Mouse (Mus musculus): Measurements from ENCODE around the gene Hrh3. TPM values are rescaled to one million over a fixed set of nuclear protein-coding genes. Genes with fewer than 3 reads are reported as not detected.

The Hrh3 gene
- polyA plus RNA-seq, 1 experiment = 0.17 TPM

GRCm38 (mm10) chr2:180117485-180118194 is 13.4 kb upstream of the Hrh3 start:
- DNase-seq = peak; percentile 29
- TF ChIP-seq CTCF (conservative IDR thresholded peaks at IDR 0.05; ENCODE audit: insufficient read depth, insufficient read length, low read depth, low read length) = no peak
- no peak for TF ChIP-seq POLR2A (IDR thresholded peaks at IDR 0.05; ENCODE audit: low read depth, low read length)
- Histone ChIP-seq H3K4me3 (ENCODE audit: insufficient read depth, low read depth, low read length) (no peak overlapping the region), H3K36me3 (ENCODE audit: control insufficient read depth, insufficient read depth, low read length) (no peaks in the 10 kb centered on the region), H3K27ac (ENCODE audit: insufficient read depth, low read depth, low read length) (no peak overlapping the region), H3K4me1 (ENCODE audit: control insufficient read depth, insufficient read depth, low read length) (peaks cover 12% of the 10 kb centered on the region), H3K27me3 (replicated peaks; ENCODE audit: control insufficient read depth, insufficient read depth, low read length) (no peaks in the 10 kb centered on the region)
- 43% methylated on average over 13 of the region's 13 CpGs for WGBS

GRCm38 (mm10) chr2:180116741-180117484 is 12.6 kb upstream of the Hrh3 start:
- H3K4me1 ChIP-seq (ENCODE audit: control insufficient read depth, insufficient read depth, low read length) = peaks cover 12% of the 10 kb centered on the region
- DNase-seq = no peak
- H3K27me3 ChIP-seq (replicated peaks; ENCODE audit: control insufficient read depth, insufficient read depth, low read length) = no peaks in the 10 kb centered on the region
- 87% methylated on average over 8 of the region's 8 CpGs for WGBS
- H3K36me3 ChIP-seq (ENCODE audit: control insufficient read depth, insufficient read depth, low read length) = no peaks in the 10 kb centered on the region
- TF ChIP-seq POLR2A (IDR thresholded peaks at IDR 0.05; ENCODE audit: low read depth, low read length) = no peak
- TF ChIP-seq CTCF (conservative IDR thresholded peaks at IDR 0.05; ENCODE audit: insufficient read depth, insufficient read length, low read depth, low read length) = no peak
- H3K4me3 ChIP-seq (ENCODE audit: insufficient read depth, low read depth, low read length) = no peak overlapping the region
- H3K27ac ChIP-seq (ENCODE audit: insufficient read depth, low read depth, low read length) = no peak overlapping the region

- Histone ChIP-seq H3K27me3 (replicated peaks; ENCODE audit: control insufficient read depth, insufficient read depth, low read length) (no peaks in the 10 kb centered on the region), H3K4me3 (ENCODE audit: insufficient read depth, low read depth, low read length) (no peak overlapping the region), H3K27ac (ENCODE audit: insufficient read depth, low read depth, low read length) (no peak overlapping the region), H3K4me1 (ENCODE audit: control insufficient read depth, insufficient read depth, low read length) (peaks cover 12% of the 10 kb centered on the region), H3K36me3 (ENCODE audit: control insufficient read depth, insufficient read depth, low read length) (no peaks in the 10 kb centered on the region)
- DNase-seq = no peak
- 66% methylated on average over 10 of the region's 10 CpGs for WGBS
- TF ChIP-seq CTCF (conservative IDR thresholded peaks at IDR 0.05; ENCODE audit: insufficient read depth, insufficient read length, low read depth, low read length) (no peak), POLR2A (IDR thresholded peaks at IDR 0.05; ENCODE audit: low read depth, low read length) (no peak)
Measured at GRCm38 (mm10) chr2:180116081-180116493, 11.8 kb upstream of the Hrh3 start.

GRCm38 (mm10) chr2:180115279-180115678 is 11.0 kb upstream of the Hrh3 start:
- WGBS = 14% methylated on average over 6 of the region's 6 CpGs
- H3K27ac ChIP-seq (ENCODE audit: insufficient read depth, low read depth, low read length) = no peak overlapping the region

GRCm38 (mm10) chr2:180113909-180114890 is 9.9 kb upstream of the Hrh3 start:
- Histone ChIP-seq H3K36me3 (ENCODE audit: control insufficient read depth, insufficient read depth, low read length) (no peaks in the 10 kb centered on the region), H3K4me1 (ENCODE audit: control insufficient read depth, insufficient read depth, low read length) (peaks cover 8% of the 10 kb centered on the region), H3K4me3 (ENCODE audit: insufficient read depth, low read depth, low read length) (no peak overlapping the region), H3K27me3 (replicated peaks; ENCODE audit: control insufficient read depth, insufficient read depth, low read length) (no peaks in the 10 kb centered on the region), H3K27ac (ENCODE audit: insufficient read depth, low read depth, low read length) (no peak overlapping the region)
- DNase-seq = peak; percentile 41
- 57% methylated on average over 17 of the region's 17 CpGs for WGBS
- TF ChIP-seq POLR2A (IDR thresholded peaks at IDR 0.05; ENCODE audit: low read depth, low read length) (no peak), CTCF (conservative IDR thresholded peaks at IDR 0.05; ENCODE audit: insufficient read depth, insufficient read length, low read depth, low read length) (no peak; the same call in 1 of the 2 replicates)

More at GRCm38 (mm10) chr2:180115279-180115678, 11.0 kb upstream of the Hrh3 start:
- TF ChIP-seq CTCF (conservative IDR thresholded peaks at IDR 0.05; ENCODE audit: insufficient read depth, insufficient read length, low read depth, low read length) (no peak), POLR2A (IDR thresholded peaks at IDR 0.05; ENCODE audit: low read depth, low read length) (no peak)
- H3K4me1 ChIP-seq (ENCODE audit: control insufficient read depth, insufficient read depth, low read length) = peaks cover 12% of the 10 kb centered on the region
- H3K36me3 ChIP-seq (ENCODE audit: control insufficient read depth, insufficient read depth, low read length) = no peaks in the 10 kb centered on the region
- DNase-seq = peak; percentile 65
- no peaks in the 10 kb centered on the region for H3K27me3 ChIP-seq (replicated peaks; ENCODE audit: control insufficient read depth, insufficient read depth, low read length)
- no peak overlapping the region for H3K4me3 ChIP-seq (ENCODE audit: insufficient read depth, low read depth, low read length)

GRCm38 (mm10) chr2:180108285-180108684 is 4.0 kb upstream of the Hrh3 start:
- WGBS = 35% methylated on average over 6 of the region's 6 CpGs
- 0 out of 2 replicates have a peak, but pooled peaks cover 3% of the 10 kb centered on the region for H3K4me1 ChIP-seq (ENCODE audit: control insufficient read depth, insufficient read depth, low read length)
- TF ChIP-seq CTCF (conservative IDR thresholded peaks at IDR 0.05; ENCODE audit: insufficient read depth, insufficient read length, low read depth, low read length) (no peak), POLR2A (IDR thresholded peaks at IDR 0.05; ENCODE audit: low read depth, low read length) (no peak)
- no peaks in the 10 kb centered on the region for H3K27me3 ChIP-seq (replicated peaks; ENCODE audit: control insufficient read depth, insufficient read depth, low read length)
- no peaks in the 10 kb centered on the region for H3K36me3 ChIP-seq (ENCODE audit: control insufficient read depth, insufficient read depth, low read length)
- H3K27ac ChIP-seq (ENCODE audit: insufficient read depth, low read depth, low read length) = no peak overlapping the region
- no peak overlapping the region for H3K4me3 ChIP-seq (ENCODE audit: insufficient read depth, low read depth, low read length)
- no peak for DNase-seq
